Mouse (Mus musculus): Measurements from ENCODE around the gene Pappa2. TPM values are rescaled to one million over a fixed set of nuclear protein-coding genes. Genes with fewer than 3 reads are reported as not detected.

Pappa2 gene
- polyA plus RNA-seq, 1 experiment, result 3.3 TPM

DNA sequence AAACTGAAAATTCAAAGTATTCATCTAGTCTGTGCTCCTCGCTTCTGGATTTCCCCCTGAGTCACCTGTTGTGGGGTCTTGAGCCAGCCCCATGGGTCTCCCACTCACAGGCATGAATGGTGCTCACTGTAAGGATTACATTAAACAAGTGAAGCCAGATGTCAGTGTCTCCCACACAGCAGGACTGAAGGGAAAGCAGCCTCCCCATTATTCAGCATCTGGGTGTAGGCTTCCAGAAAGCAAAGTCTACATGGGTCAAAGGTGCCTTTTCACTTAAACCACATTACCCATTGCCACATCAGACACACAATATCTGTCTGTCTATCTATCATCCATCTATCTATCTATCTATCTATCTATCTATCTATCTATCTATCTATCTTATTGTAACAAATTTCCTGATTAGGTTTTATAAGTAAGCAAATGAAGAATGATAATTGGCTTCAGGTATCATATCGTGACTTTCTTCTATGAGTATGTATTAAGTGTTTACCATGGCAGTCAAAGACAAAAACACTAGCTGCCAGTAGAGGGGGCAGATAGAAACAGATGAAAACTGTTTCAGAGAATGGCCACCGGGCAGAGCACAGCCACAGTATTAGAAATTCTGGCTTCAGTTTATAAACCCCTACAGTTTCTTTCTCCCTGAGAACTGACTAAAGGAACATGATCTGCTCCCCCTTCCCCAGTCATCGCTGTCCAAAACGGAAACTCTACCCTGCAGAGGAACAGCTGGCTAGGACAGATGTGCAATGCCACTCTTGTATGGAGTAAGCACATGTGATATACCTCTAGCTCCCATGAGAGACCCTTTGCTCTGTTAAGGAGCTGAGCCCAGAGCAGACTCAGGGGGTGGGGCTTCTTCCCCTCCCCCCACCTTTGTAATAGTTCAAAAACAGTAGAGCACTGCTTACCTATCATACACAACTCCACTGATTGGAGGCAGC, 126.1 kb downstream of the Pappa2 start:
- Histone ChIP-seq H3K4me1 (ENCODE audit: control insufficient read depth, insufficient read depth, low read length) (peaks cover 7% of the 10 kb centered on the region), H3K4me3 (ENCODE audit: insufficient read depth, low read length) (no peak overlapping the region), H3K27ac (ENCODE audit: insufficient read depth, low read length) (no peak overlapping the region)
- no peak for TF ChIP-seq POLR2A (IDR thresholded peaks at IDR 0.05; ENCODE audit: low read depth, low read length)
- TF ChIP-seq CTCF (IDR thresholded peaks at IDR 0.05; ENCODE audit: borderline replicate concordance, insufficient read depth, low read length), result no peak

DNA sequence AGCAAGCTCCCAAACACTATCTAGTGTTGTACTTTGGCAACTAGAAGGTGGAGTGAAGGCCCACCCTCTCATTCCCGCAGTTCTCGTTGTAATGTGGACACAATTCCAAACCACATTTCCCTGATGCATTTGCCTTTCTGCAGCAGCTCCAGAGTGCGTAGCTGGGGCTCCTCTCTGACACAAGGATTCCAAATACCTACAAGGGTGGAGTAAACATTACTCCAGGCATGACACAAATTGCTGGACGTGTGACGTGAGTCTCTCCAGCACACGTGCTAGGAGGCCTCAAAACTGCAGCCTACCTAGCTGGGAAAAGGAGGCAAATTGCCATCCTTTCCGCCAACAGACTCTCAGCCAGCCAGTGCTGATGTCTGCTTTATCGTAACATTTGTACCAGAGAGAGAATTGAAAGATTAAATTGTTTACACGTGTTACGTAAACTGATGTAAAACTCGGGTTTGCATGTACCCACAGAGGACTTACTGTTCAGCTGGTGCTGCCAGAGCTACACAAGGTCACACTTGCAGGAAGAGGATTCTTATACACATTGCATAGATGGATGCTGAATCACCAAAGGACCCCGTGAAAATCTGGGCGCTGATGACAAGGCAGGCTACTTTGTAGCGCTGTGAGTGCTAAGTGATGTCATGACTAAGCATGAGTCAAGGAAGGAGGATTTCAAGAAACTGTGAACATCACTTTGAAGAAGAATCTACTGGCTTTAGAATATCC, 127.3 kb downstream of the Pappa2 start:
- Histone ChIP-seq H3K27ac (ENCODE audit: insufficient read depth, low read length) (peak overlapping the region; percentile 8; the same call in 1 of the 2 replicates), H3K4me1 (ENCODE audit: control insufficient read depth, insufficient read depth, low read length) (peaks cover 7% of the 10 kb centered on the region), H3K4me3 (ENCODE audit: insufficient read depth, low read length) (no peak overlapping the region)
- TF ChIP-seq CTCF (IDR thresholded peaks at IDR 0.05; ENCODE audit: borderline replicate concordance, insufficient read depth, low read length) (no peak), POLR2A (IDR thresholded peaks at IDR 0.05; ENCODE audit: low read depth, low read length) (no peak)

DNA sequence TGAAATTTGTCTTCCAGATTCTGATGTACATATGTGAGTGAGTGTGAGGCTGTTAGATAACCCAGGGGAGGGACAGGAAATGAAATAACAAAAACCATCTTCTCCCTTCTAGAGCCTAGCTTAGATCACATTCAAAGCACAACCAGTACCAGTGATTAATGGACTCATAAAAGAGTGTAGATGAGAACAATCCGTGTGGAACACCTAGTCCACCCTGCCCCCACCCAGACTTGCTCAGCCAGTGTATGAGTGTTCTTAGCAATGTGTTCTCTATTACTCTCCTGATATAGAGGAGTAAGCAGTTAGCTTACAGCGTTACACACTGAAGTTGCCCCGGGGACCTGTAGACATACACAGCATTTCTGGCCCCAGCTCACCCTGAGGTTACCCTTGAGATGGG, 129.8 kb downstream of the Pappa2 start:
- H3K4me3 ChIP-seq (ENCODE audit: insufficient read depth, low read length), result no peak overlapping the region
- TF ChIP-seq POLR2A (IDR thresholded peaks at IDR 0.05; ENCODE audit: low read depth, low read length) (no peak), CTCF (IDR thresholded peaks at IDR 0.05; ENCODE audit: borderline replicate concordance, insufficient read depth, low read length) (no peak)
- H3K4me1 ChIP-seq (ENCODE audit: control insufficient read depth, insufficient read depth, low read length), result peaks cover 7% of the 10 kb centered on the region
- H3K27ac ChIP-seq (ENCODE audit: insufficient read depth, low read length), result no peak overlapping the region

DNA sequence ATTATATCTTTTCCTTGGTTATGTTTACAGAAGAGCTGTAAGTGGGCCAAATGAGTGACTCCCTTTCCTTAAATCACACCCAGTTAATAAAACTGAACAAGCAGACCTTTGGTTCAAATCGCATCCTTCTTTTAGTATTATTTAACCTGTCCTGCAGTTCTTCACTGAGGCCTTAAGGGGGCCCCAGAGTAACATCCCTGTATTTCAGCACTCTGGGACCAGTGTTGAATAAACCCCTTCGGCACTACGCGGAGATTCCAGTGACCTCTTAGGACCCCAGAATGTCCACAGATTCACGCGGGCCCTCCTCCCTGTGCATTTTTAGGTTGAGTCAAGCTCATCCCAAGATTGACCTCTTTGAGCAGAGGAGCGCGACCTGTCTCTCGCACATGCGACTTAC, 135.7 kb downstream of the Pappa2 start:
- TF ChIP-seq POLR2A (IDR thresholded peaks at IDR 0.05; ENCODE audit: low read depth, low read length) (no peak), CTCF (IDR thresholded peaks at IDR 0.05; ENCODE audit: borderline replicate concordance, insufficient read depth, low read length) (no peak)
- Histone ChIP-seq H3K4me3 (ENCODE audit: insufficient read depth, low read length) (no peak overlapping the region), H3K4me1 (ENCODE audit: control insufficient read depth, insufficient read depth, low read length) (no peaks in the 10 kb centered on the region), H3K27ac (ENCODE audit: insufficient read depth, low read length) (no peak overlapping the region)

DNA sequence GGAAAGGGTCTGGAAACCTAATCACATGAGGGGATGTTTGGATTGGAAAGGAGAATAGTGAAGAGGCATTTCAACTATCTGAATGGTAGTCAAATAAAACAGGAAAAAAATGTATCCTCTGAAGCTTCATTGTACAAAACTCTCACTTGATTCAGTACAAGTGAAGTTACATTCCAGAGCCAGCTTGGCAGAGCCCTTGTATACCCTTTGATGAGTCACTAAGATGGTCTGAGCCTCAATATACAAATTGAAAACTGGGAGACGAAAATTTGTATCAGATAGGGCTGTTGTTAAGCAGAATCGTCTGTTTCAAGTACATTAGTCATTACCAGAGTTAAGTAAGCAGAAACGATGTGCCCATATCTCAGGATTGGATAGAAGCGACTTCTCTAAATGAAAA, 143.1 kb downstream of the Pappa2 start:
- Histone ChIP-seq H3K4me3 (ENCODE audit: insufficient read depth, low read length) (no peak overlapping the region), H3K4me1 (ENCODE audit: control insufficient read depth, insufficient read depth, low read length) (no peaks in the 10 kb centered on the region; the same call in 1 of the 2 replicates), H3K27ac (ENCODE audit: insufficient read depth, low read length) (no peak overlapping the region)
- TF ChIP-seq CTCF (IDR thresholded peaks at IDR 0.05; ENCODE audit: borderline replicate concordance, insufficient read depth, low read length) (no peak), POLR2A (IDR thresholded peaks at IDR 0.05; ENCODE audit: low read depth, low read length) (no peak)

DNA sequence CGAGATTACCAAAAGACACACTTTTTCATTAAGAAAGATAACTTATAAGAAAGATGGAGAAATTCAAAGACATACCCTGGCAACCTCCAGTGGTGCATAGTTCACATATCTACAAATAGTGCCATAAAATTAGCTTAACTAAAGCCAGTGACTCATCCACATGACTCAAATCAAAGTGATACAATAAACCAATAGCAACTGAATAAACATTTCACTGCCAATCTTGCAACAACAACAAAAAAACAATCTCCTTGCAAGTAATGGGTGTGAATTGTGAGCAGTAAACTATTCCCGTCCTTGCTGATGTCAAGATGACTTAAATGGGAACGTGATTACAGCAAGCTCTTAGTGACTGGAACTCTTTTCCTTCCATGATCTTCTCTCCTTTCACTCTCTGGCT, 150.1 kb downstream of the Pappa2 start:
- H3K4me3 ChIP-seq (ENCODE audit: insufficient read depth, low read length), result no peak overlapping the region
- no peak for TF ChIP-seq POLR2A (IDR thresholded peaks at IDR 0.05; ENCODE audit: low read depth, low read length)
- no peak for TF ChIP-seq CTCF (IDR thresholded peaks at IDR 0.05; ENCODE audit: borderline replicate concordance, insufficient read depth, low read length)
- peaks cover 7% of the 10 kb centered on the region; the same call in 1 of the 2 replicates for H3K4me1 ChIP-seq (ENCODE audit: control insufficient read depth, insufficient read depth, low read length)
- no peak overlapping the region for H3K27ac ChIP-seq (ENCODE audit: insufficient read depth, low read length)

DNA sequence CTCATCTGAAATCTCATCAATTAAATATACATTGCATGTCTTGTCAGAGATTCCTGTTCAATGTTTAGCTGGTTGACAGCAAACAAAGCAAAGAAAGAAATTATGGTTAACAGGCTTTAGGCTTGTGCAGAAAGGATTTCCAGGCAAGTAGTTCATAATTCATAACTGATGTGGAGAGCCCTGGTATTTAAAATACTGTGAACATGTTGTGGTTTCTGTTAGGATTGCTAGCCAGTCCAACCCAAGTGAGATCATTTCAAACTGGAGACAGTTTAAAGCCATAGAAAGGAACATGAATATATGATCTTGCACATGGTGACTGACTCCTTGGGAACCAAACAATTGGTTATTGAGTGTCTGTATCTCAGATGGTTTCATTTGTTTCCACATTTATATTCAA, 152.4 kb downstream of the Pappa2 start:
- TF ChIP-seq CTCF (IDR thresholded peaks at IDR 0.05; ENCODE audit: borderline replicate concordance, insufficient read depth, low read length) (no peak), POLR2A (IDR thresholded peaks at IDR 0.05; ENCODE audit: low read depth, low read length) (no peak; the same call in 1 of the 2 replicates)
- no peak overlapping the region for H3K4me3 ChIP-seq (ENCODE audit: insufficient read depth, low read length)
- H3K4me1 ChIP-seq (ENCODE audit: control insufficient read depth, insufficient read depth, low read length), result peaks cover 7% of the 10 kb centered on the region; the same call in 1 of the 2 replicates
- H3K27ac ChIP-seq (ENCODE audit: insufficient read depth, low read length), result peak overlapping the region; percentile 85

DNA sequence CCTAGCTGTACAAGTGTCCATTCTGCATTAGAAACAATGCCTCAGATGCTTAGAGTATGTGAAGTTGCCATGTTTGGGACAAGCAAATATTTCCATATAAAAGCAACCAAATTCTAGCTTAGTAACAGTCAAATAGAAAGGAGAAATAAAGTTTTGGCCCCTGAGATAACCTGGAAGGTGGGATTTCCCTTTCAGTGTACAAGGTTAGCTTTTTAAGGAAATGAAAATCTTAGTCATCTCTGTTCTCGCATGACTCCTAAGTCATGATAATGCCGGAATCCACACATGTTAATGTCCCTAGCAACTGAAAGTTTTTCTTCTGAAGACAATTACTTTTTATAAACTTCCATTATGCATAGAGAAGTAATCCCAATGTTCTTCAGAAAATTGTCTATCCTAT, 160.6 kb downstream of the Pappa2 start:
- H3K4me1 ChIP-seq (ENCODE audit: control insufficient read depth, insufficient read depth, low read length), result no peaks in the 10 kb centered on the region
- no peak overlapping the region for H3K4me3 ChIP-seq (ENCODE audit: insufficient read depth, low read length)

DNA sequence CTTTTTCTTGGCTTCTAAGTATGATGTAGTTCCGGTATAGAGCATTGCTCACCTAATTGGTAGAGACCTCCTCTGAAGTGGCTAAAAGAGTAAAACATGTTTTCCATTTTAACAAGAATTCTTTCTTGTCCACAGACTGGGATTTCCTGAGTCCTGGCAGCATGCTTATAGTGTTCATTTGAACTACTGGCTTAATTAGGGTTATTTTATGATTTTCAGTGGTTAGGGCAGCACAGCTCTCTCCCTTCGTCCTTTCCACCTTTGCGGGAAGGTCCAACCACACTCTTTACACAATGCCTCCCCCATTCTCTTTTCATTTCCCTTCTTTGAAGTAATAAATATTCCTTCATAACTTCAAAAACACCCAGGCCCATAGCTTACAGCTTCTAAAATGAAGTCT, 163.8 kb downstream of the Pappa2 start:
- no peak for TF ChIP-seq POLR2A (IDR thresholded peaks at IDR 0.05; ENCODE audit: low read depth, low read length)
- no peak for TF ChIP-seq CTCF (IDR thresholded peaks at IDR 0.05; ENCODE audit: borderline replicate concordance, insufficient read depth, low read length)
- Histone ChIP-seq H3K4me3 (ENCODE audit: insufficient read depth, low read length) (no peak overlapping the region), H3K27ac (ENCODE audit: insufficient read depth, low read length) (no peak overlapping the region), H3K4me1 (ENCODE audit: control insufficient read depth, insufficient read depth, low read length) (no peaks in the 10 kb centered on the region)

More for the DNA sequence above, 160.6 kb downstream of the Pappa2 start:
- H3K27ac ChIP-seq (ENCODE audit: insufficient read depth, low read length), result no peak overlapping the region
- TF ChIP-seq POLR2A (IDR thresholded peaks at IDR 0.05; ENCODE audit: low read depth, low read length), result no peak
- TF ChIP-seq CTCF (IDR thresholded peaks at IDR 0.05; ENCODE audit: borderline replicate concordance, insufficient read depth, low read length), result no peak

All from embryonic fibroblast, embryonic 13.5 days (primary cell).